Mouse (Mus musculus): ENCODE results near the gene Hibadh.

Hibadh gene

DNA sequence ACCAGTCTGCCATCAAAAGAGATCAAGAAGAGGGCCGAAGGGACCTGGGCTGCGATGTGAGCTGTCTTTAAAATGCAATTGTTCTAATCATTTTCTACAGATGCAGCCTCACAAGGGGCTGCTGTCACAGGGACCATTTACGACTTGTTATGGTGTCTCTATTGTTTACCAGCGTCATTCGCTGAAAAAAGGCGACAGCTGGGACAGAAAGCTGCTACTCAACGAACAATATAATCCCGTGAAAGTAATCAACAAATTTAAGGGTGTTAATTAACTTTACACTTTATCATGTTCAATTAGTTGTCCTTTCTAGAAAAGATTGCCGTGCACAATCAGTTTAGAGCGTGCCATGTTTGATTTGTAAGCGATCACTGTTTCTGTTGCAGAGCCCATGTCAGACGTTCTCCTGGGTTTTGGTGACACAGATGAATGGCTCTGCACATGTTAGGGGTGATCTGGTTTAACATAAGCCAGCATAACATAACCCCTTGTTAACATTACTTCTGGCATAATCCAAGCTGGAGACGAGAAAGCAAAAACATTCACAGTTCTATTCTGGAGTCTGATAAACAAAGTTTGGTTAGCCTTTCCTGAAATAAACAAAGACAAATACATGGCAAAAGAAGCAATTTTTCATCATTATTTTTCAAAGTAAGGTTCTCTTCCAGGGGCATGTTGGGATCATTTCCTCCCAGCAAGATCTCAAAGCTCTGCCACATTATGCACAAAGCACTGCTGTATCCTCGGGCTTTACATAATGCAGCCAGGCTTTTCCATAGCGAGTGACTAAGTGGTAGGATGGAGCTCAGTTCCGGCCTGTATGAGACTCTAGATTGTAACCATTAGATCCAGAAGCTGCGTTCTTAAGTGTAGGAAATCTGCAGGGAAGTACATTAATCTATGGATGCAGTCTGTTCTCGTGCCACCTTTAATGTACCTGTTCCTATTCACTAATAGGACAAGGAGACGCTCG, 72.6 kb downstream of the Hibadh start:
- peak; percentile 17 for DNase-seq (ENCODE audit: low read depth, low spot score)

DNA sequence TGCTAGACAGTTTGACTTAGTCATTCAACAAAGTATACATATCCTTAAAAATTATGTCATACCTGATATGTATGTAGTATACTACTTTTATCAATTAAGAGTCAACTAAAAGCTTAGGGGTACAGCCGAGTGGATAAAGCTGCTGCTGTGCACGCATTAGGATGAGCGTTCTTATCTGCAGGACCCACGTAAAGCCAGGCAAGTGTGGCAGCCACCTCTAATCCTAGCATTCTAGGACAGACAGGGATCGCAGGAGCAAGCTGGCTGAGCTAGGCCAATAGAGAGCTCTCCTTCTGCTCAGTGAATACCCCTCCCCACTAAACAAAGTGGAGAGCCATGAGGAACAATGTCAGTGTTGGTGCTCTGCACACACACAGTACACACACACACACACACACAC, 75.0 kb downstream of the Hibadh start:
- DNase-seq (ENCODE audit: low read depth, low spot score) = no peak

DNA sequence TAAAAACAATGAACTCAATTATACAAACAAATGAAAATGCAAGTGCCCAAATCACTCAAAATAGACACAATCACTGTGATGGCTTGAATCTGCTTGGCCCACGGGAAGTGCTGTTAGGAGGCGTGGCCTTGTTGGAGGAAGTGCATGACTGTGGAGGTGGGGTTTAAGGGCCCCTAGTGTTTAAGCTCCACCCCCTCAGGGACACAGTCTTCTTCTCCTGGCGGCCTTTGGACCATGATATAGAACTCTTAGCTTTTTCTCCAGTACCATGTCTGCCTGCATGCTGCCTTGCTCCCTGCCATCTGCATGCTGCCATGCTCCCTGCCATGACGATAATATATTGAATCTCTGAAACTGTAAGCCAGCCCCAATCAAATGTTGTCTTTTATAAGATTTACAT, 77.2 kb downstream of the Hibadh start:
- no peak for DNase-seq (ENCODE audit: low read depth, low spot score)

DNA sequence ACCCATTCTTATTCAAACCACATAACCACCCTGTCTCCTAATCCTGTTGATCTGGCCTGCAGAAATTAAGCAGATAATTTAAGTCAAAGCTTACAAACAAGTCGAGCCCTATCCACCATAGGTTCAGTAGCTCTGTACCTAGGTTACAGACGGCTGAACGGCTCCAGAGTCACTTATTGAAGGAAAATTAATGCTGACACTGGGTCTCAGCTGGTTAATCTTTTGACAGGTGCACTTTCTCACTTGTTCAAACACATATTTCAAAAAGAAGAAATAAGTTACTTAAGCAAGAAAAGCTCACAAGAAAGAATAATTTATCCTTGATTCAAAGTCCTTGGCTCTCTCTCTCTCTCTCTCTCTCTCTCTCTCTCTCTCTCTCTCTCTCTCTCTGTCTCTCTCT, 81.1 kb downstream of the Hibadh start:
- no peak for DNase-seq (ENCODE audit: low read depth, low spot score)

DNA sequence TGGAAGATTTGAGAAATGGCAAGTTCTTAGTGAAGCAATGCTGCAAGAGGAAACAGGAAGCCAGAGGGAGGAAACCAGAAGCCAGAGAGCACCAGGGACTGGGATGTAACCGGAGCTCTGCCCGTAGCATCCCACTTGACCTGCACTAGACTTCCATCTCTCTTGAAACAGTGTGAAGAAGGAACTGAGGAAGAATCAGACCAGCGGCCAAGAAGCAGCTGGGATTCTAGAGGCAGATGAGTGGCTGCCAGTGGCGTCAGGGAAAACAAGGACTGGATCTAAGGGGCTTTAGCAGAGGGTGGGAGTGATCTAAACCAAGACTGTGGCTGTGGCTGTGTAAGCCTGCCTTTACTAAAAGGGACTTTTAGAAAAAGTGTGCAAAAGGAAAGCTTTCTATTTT, 95.8 kb downstream of the Hibadh start:
- no peak for DNase-seq (ENCODE audit: low read depth, low spot score)

DNA sequence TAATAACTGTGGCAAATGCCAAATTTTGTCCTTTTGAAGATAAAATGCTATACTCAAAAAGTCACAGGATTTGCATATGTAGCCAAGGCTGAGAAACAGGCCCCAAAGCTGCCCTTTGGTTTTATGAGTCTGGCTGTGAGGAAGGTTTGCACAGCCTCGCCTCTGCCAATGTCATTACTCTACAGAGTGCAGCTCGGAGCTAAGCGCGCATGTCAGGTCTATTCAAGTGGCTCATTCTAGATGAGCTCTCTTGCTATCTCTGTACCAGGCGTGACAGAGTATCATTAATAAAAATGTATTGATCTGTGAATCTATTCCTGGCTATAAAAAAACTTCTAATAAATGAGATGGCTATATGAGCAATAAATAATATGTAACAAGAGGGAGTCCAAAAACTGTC, 97.7 kb downstream of the Hibadh start:
- DNase-seq (ENCODE audit: low read depth, low spot score) = no peak

DNA sequence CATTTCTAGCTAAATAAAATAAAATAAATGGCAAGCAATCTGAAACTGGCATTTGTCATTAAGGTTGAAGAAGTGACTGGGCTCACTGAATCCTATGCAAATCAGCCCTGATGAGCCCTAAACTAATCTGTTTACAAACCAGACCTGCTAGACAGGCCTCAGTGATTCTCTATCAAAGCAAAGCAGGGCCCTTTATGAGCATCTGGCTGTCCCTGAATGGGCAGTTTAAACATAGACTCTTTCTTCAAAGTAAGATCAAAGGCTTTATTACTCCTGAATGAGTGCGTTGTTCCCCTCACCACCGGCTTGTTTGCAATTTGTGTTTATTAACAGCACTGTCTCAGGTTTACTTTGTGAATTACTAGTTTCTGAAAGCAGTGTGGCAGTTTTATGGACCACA, 100.3 kb downstream of the Hibadh start:
- DNase-seq (ENCODE audit: low read depth, low spot score) = no peak

DNA sequence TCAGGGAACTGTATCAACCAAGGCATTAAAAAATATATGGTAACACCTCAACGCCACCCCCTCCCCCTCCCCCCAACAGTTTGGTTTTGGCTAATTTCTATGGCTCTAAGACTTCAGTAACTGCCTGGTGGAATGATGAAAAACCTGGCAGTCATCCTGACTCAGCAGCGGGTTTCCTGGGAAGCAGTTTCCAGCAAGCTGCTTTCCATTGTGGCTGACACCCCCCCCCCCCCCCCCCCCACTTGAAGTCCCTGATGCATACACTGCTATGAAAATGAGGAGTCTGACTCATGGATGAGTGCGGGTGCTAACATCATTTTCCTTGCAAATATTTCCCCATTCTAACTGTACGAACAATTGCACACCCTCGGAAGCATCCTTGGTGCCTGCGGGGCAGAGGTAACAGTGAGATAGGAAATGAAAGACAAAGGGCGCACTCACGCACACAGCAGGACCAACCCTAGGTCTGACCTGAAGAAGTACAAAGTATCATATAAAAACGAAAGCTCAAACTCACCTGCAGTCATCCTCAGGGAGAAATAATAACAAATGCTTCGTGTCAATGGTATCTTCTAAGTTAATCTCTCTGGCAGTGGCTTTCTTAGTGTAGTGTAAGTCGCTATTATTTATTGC, 105.0 kb downstream of the Hibadh start:
- DNase-seq (ENCODE audit: low read depth, low spot score) = peak; percentile 60

DNA sequence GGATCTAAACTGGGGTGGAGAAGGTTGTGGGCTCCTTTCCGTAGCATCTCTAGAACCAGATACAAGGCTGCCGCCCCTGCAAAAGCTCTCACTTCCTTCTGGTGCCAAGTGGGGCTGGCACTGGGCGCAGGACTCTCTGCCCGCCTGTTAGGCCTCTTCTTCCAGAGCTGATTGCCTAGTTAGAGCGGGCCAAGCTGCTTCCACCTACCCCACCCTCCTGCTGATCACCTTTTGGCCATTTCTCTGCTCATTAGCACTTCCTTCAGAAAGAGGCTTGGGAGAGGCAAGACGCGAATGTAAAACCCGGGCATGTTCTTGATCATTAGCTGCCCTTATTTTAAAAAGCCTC, 108.1 kb downstream of the Hibadh start:
- peak; percentile 32 for DNase-seq (ENCODE audit: low read depth, low spot score)

DNA sequence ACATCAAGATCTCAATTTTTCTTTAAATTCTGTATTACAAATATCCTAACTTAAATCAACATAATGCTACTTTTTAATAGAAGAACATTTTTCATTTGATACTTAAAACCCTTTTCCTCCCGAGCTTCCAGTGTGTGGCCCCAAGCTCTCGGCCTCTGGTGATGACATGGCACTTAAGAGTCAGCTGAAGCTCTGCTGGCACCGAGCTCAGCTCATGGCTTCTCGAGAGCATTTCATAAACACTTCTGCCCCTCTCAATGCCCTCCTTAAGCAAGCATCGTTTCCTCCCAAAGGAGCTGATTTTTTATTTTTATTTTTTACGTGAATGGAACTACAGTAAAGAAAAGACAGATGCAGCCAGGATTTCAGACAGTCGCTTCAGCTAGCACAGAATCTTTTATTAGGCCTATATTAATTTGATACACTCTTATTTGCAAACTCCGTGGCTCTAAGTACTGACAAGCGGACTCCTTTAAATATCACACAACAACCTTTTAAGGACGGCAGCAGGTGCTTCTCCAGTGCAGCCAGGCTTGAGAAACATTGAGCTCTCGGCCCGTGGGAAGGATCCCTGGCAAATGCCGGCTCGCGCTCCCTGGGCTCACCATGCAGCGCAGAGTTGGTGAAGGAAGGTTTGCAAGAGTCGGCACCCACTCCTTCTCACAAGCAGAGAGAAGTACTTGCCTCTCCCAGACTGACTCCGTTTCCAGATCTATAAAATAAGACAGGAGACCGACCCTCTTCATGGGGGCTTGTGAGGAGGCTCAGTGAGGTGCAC, 108.6 kb downstream of the Hibadh start:
- DNase-seq (ENCODE audit: low read depth, low spot score) = peak; percentile 40

DNA sequence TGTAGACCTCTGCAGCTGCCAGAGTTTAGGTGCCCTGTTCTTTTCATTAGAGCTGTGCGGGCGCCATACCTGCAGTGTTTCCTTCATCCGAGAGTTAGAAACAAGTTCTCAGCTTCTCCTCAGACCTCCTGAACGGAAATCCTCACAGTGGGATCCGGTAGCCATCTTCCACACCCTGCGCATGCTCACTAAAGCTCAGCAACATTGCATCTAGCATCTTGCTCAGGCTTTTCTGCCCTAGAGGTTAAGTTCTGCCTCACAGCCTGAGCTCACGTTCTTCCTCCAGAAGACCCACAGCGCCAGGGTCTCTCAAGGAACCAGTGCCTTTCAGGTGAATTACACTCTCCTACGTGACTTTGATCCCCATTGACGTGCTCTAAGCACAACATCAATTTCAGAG, 109.3 kb downstream of the Hibadh start:
- DNase-seq (ENCODE audit: low read depth, low spot score) = no peak

DNA sequence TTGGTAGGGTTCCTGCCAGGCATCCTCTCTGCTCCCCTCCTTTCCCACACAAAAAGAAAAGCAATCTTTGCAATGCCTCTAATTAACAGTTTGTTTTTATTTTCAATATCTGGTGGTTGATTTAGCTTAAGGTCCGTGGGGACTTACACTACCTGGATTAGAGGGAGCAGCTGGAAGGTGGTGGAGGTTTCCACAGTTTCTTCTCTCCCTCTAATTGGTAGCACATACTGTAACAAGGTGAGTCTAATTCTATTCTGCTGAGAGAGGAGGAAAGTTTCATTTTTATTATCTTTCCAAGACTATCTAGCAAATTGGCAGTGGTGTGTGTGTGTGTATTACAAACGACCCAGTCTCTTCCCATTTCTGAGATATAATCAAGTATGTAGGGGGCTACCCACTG, 116.0 kb downstream of the Hibadh start:
- no peak for DNase-seq (ENCODE audit: low read depth, low spot score)

DNA sequence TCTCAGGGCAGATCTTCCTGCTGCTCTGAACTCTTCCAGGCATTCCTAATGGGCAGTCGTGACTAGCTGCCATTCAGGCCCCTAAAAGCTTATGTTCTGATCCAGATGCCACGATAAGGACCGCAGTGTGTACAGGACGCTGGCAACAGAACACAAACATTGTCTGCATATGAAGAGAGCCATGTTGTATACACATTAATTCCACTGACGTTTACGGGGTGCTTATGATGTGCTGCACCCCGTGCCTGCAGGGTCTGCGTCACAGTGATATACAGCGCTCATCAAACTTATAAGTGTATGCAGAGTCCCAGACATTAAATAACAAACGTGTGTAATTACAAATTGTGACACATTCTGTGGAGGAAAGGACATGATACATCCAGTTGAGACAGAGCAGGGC, 121.5 kb downstream of the Hibadh start:
- no peak for DNase-seq (ENCODE audit: low read depth, low spot score)

DNA sequence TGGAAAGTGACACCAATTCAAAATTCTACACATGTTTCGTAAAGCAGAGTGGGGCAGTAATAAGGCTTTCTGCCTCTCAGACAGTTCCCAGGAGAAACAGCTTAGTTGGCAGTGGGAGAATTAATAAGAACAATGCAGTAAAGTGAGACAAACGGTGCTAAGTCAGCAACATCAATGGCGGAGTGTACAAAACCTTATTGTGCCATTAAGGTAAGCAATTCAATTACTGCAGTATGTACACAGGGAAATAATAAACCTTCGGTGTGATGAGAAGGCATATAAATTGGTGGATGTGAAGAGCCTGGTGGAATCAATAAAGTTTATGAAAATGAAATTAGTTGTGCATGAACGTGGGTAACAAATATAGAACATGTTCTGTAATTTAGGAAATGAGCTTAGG, 122.9 kb downstream of the Hibadh start:
- DNase-seq (ENCODE audit: low read depth, low spot score) = no peak

DNA sequence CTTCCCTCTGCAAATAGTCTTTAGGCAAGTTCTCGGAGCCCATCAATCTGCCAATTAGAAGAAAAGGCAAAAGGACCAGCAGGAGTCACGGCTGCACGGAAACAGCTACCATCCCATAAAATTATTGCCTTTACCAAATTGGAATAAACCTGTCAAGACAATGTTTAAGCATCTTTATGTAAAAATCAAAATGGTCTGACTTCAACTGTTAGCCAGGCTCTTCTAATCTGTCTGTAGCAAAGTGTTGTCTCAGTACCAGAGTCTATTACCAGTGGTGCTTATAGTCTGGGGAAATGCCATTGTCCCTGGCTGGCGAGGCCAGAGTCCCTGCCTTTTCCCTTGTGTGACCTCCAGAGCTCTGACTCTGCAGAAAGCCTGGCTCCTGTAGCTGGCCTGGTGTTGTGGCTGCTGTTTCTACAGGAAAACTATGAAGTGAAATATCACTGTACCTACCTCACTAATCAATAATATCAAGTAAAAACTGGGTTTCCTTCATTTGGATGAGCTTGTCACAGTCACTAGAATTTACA, 126.2 kb downstream of the Hibadh start:
- no peak for DNase-seq (ENCODE audit: low read depth, low spot score)

DNA sequence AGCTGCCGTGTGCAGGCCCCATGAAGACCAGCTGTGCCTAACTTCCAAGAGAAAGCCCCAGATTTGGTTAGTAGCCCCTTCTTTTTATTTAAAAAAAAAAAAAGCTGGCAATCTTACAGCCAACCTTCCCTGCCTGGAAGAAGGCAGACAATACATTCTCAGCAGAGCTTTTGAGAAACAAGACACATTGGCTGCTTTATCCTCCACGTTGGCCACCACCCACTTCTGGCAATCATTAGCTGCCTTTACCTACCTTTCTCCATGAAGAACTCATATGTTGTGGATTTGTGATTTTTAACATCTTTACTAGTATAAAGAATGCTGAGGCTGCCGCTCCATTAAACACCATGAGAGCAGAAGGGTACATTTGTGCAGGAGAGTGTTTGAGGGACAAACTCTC, 131.4 kb downstream of the Hibadh start:
- DNase-seq (ENCODE audit: low read depth, low spot score) = no peak

DNA sequence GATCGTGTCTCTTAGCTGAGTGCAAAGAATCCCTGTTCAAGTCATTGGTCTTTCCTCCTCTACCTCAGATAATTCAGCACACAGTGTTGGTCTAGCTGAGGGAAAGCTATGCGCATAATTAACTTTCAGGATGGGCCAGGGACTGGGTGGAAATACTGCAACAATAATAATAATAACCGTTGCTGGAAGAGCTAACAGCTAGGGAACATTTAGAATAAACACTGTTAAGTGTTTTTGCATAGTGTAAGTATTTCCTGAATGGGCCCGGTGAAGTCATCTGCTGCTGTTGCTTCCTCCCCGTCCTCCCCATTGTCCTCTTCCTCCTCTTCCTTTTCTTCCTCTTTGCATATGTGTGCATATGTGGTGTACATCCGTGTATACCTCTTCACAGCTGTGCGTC, 132.2 kb downstream of the Hibadh start:
- DNase-seq (ENCODE audit: low read depth, low spot score) = no peak

DNA sequence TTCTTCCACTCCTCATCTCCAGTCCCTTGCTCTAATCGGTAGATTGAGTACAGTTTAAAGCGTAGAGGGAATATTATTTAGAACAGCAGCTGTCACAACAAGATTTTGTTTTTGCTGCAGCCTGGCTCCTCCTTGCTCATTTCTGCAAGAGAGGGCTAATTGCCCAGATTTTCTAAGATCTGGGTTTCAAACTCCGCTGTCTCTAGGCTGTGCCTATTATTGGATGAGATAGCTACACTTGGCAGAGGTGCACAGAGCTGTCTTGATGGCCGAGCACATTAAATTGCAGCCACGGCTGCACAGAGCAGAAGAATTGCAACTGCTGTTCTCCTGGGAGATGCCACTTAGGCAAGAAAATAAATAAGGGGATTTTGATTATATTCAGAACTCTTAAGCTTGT, 133.0 kb downstream of the Hibadh start:
- DNase-seq (ENCODE audit: low read depth, low spot score) = peak; percentile 59

DNA sequence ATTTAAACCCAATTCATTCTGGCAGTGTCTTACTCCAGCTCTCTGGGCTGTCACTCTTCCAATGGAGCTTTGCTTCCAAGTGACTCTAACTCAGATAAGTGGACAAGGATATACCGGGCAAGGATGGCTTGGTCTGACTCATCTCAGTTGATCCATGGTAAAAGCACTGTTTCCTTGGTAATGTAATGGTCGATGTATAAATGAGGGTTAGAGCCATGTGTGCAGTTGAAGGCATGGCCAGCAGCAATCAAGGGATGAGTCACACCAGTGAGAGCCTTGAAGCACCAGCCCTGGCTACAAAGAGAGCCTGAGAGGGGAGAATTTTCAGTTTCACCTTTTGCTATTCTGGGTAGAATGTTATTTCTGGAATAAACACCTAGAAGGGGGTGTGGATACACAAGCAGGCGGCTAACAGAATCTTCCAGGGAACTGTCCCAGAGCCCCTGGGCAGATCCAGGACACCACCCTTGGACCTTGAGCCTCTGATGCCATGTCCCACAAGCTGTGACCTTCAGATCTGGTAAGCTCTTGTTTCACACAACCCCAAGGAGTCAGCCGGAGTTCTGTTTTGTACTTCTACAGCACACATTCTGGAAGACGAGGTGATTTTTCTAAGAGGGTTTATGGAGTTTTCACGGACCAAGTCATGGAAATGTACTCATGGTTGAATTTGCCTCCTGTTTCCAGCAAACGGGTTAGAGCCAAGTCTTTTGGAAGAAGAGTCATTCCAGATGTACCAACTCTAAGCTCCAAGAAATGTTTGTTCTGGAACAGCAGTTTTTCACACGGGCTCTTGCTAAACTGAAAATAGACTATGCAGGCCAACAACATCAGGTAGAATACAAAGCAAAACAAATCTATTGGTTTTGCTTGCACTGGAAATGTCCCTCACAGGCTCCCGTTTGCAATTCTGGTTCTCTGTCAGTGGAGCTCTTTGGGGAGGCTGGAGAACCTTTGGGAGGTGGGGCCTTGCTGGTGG, 134.1 kb downstream of the Hibadh start:
- DNase-seq (ENCODE audit: low read depth, low spot score) = peak; percentile 68

DNA sequence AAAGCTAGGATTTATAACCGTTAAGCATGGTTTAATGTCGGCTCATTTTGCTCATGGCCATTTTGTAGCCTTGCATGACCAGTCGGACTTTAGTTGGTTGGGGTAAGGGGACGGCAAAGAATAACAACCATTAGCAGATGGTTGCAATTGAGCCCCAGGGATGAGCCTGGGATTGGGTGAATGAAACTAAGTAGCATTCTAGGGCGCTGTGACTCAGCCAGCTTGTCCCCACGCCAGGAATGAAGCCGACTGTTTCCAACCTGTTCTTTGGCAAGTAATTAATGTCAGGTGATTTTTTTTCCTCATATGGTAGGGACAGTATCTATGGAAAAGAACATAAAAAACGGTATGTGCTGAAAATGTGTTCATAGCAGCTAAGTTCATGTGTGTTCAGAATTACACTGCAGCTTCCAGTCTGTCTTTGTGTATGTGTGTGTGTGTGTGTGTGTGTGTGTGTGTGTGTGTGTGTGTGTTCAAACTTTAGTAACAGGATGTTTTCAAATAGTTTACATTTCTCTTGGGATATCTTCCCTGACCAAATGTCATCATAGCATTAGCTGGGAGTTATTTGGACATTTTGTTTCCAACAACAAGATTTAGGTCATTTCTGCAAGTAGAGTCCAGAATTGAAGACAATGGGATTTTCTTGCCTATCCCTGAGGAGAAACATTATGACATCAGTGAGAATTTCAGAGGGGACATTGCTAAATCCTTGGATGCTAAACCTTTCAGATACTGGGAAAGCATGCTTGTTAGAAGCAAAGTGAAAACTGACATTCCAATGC, 135.3 kb downstream of the Hibadh start:
- DNase-seq (ENCODE audit: low read depth, low spot score) = peak; percentile 83

All from brain, adult 2 months (tissue).